ENCODE assay signal across 16 mouse cellular contexts in genomic region chr5:20251541-20251940, GRCm38 (mm10).
DNase-seq lines count a peak whose midpoint lies in the region; ATAC-seq and TF ChIP-seq lines count a peak whose summit lies in the region.
"Had no signal": no experiment of that assay in that cellular context is flagged by ENCODE, and none has a peak within 500 bp of the region (broad histone marks: within the 10 kb centered on the region; RNA-seq: fewer than 3 reads in every experiment).

No protein-coding gene starts in this region.

- H3K27ac ChIP-seq in hindbrain, postnatal 0 days, result no peak overlapping the region
- H3K27ac ChIP-seq: embryonic facial prominence, embryonic 10.5 days; embryonic facial prominence, embryonic 12.5 days; forebrain, embryonic 13.5 days; forebrain, embryonic 15.5 days had no signal

- TF ChIP-seq CTCF in hindbrain, postnatal 0 days (IDR thresholded peaks at IDR 0.05; ENCODE audit: low read depth), result no peak

- H3K4me1 ChIP-seq in hindbrain, postnatal 0 days (ENCODE audit: insufficient read depth, low read length), result no peaks in the 10 kb centered on the region
- H3K4me1 ChIP-seq: embryonic facial prominence, embryonic 12.5 days had no signal

- H3K4me2 ChIP-seq in hindbrain, postnatal 0 days (ENCODE audit: low read depth, low read length), result no peak overlapping the region
- H3K4me2 ChIP-seq: embryonic facial prominence, embryonic 12.5 days; forebrain, embryonic 13.5 days; forebrain, embryonic 15.5 days had no signal

- WGBS in hindbrain, postnatal 0 days, result 85% methylated on average over 6 of the region's 6 CpGs

- peak; percentile 10; the same call in 1 of the 2 replicates for ATAC-seq in frontal cortex, adult (ENCODE audit: low TSS enrichment)
- no peak for ATAC-seq in hindbrain, postnatal 0 days
- ATAC-seq: forebrain, embryonic 13.5 days; forebrain, embryonic 15.5 days; forebrain, postnatal 0 days had no signal

- H3K9ac ChIP-seq in hindbrain, postnatal 0 days (replicated peaks; ENCODE audit: low read length), result no peak overlapping the region
- H3K9ac ChIP-seq: embryonic facial prominence, embryonic 12.5 days; forebrain, embryonic 13.5 days; forebrain, embryonic 15.5 days; forebrain, postnatal 0 days had no signal

- H3K9me3 ChIP-seq in hindbrain, postnatal 0 days (ENCODE audit: low read length), result no peaks in the 10 kb centered on the region
- H3K9me3 ChIP-seq: embryonic facial prominence, embryonic 10.5 days; embryonic facial prominence, embryonic 12.5 days; forebrain, embryonic 13.5 days; forebrain, embryonic 15.5 days had no signal

- H3K36me3 ChIP-seq in hindbrain, postnatal 0 days (ENCODE audit: insufficient read depth, low read length), result no peaks in the 10 kb centered on the region
- H3K36me3 ChIP-seq: embryonic facial prominence, embryonic 10.5 days; embryonic facial prominence, embryonic 12.5 days; forebrain, embryonic 15.5 days had no signal

- H3K4me3 ChIP-seq in hindbrain, postnatal 0 days (ENCODE audit: low read length), result no peak overlapping the region
- H3K4me3 ChIP-seq: embryonic facial prominence, embryonic 10.5 days; embryonic facial prominence, embryonic 12.5 days; forebrain, embryonic 13.5 days; forebrain, embryonic 15.5 days had no signal

- no peaks in the 10 kb centered on the region for H3K27me3 ChIP-seq in hindbrain, postnatal 0 days (ENCODE audit: insufficient read depth, low read length)
- H3K27me3 ChIP-seq: embryonic facial prominence, embryonic 12.5 days; forebrain, embryonic 13.5 days; forebrain, embryonic 15.5 days had no signal

- peak; percentile 27 for DNase-seq in cerebellum, adult 11-12 months
- no peak for DNase-seq in cerebellum, postnatal 14 days
- peak; percentile 49 for DNase-seq in cerebellum, adult 9-10 months
- DNase-seq in cerebellum, adult 8-10 months, result no peak
- no peak for DNase-seq in frontal cortex, postnatal 14 days (ENCODE audit: low spot score in 2 of 2)
- DNase-seq in hindbrain, postnatal 0 days (ENCODE audit: low spot score), result no peak
- DNase-seq: adrenal gland, adult 2 months; adrenal gland, postnatal 10 days; adrenal gland, postnatal 25 days; cerebellum, adult 11 months; forebrain, postnatal 0 days had no signal

Comparison
In these comparisons a context has a peak if more than half of its experiments do, and no peak if none do; other contexts are left out.
1. DNase-seq: peak in cerebellum, adult 11-12 months (single experiment) and cerebellum, adult 9-10 months (single experiment); none in cerebellum, postnatal 14 days (0 of 2), cerebellum, adult 8-10 months (single experiment), frontal cortex, postnatal 14 days (0 of 2) and hindbrain, postnatal 0 days (single experiment).